Mouse (Mus musculus) stomach, embryonic 16.5 days (tissue): Measurements from ENCODE around the gene Foxe3. TPM values are rescaled to one million over a fixed set of nuclear protein-coding genes. Genes with fewer than 3 reads are reported as not detected.

Source experiments
- ATAC-seq: fragments of 200-750 bp; cut with Nextera tagmentation; 2 replicates; pipeline ENCODE4 v1.8.0; 2017; ENCODE audit warnings: moderate number of reproducible peaks, moderate TSS enrichment; ENCODE audit not compliant: insufficient read depth, low FRiP score
- H3K27ac ChIP-seq: fragments of 300-500 bp; sonication (generic); 2 replicates; pipeline ENCODE4 v1.5.1; 2014; ENCODE audit warnings: low read length
- H3K27me3 ChIP-seq: fragments of 300-500 bp; sonication (generic); 2 replicates; pipeline ENCODE4 v1.6.1; 2014; ENCODE audit warnings: low read length, control low read depth, mixed read lengths; ENCODE audit not compliant: control insufficient read depth, insufficient read depth
- H3K36me3 ChIP-seq: fragments of 300-500 bp; sonication (generic); 2 replicates; pipeline ENCODE4 v1.6.1; 2014; ENCODE audit warnings: low read length; ENCODE audit not compliant: control insufficient read depth, insufficient read depth
- H3K4me1 ChIP-seq: fragments of 300-500 bp; sonication (generic); 2 replicates; pipeline ENCODE4 v1.6.1; 2014; ENCODE audit warnings: low read length, control low read depth, mixed read lengths; ENCODE audit not compliant: control insufficient read depth, insufficient read depth
- H3K4me2 ChIP-seq: fragments of 300-500 bp; sonication (generic); 2 replicates; pipeline ENCODE4 v1.6.1; 2014; ENCODE audit warnings: low read depth, low read length, mixed read lengths
- H3K4me3 ChIP-seq: fragments of 300-500 bp; sonication (generic); replicated peaks from 2 replicates; pipeline ENCODE4 v1.5.1; 2014; ENCODE audit warnings: mild to moderate bottlenecking, low read length
- H3K9ac ChIP-seq: fragments of 300-500 bp; sonication (generic); 2 replicates; pipeline ENCODE4 v1.6.1; 2014; ENCODE audit warnings: low read length
- H3K9me3 ChIP-seq: fragments of 300-500 bp; sonication (generic); replicated peaks from 2 replicates; pipeline ENCODE4 v1.6.1; 2016; ENCODE audit warnings: low read length, control low read depth; ENCODE audit not compliant: control insufficient read depth
- WGBS: fragments of 180-500 bp; shearing (Covaris S2); extraction: QIAGEN DNeasy Blood & Tissue Kit; methylation state at CpG from one replicate; pipeline ENCODE4 v1.1.7; 2014; 5-methylcytosine and 5-hydroxymethylcytosine counted together
- polyA plus RNA-seq: library from polyadenylated mRNA; unstranded; fragments of >200 nt; fragmentation: Nextera tagmentation; extraction: Ambion mirVana; gene quantifications from 2 replicates; pipeline ENCODE4 v1.2.1, GENCODE M21; 2015

The Foxe3 gene
- polyA plus RNA-seq, 1 experiment from 2014 or later: not detected

DNA sequence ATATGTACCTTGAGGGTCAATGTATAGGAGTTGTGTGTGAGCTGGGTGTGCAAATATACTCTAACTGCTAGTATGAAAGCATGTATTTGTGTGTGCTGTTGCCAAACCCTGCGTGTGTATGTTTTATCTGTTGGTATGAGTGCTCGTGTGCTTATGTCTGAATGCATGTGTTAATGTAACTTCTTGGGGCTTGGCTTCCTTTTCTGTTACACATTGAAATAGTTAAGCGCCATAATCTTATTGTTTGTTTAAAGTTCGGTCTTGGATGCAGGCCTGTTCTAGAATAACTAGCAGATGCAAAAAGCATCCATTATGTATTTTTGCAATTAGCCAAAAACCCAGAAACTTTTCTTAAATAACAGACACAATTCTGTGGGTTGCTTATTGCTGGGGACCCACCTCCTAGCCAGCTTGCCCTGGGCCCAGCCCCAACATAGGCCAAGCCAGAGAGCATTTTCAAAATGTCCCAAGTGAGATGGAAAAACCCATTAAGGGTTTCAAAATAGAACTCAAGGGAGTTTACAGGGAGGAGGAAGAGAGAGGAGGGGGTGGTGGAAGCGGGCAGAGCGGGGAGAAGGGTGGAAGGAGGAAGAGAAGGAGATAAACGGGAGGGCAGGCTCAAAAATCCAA, 22.2 kb upstream of the Foxe3 start:
- Histone ChIP-seq H3K36me3 (no peaks in the 10 kb centered on the region), H3K9me3 (no peaks in the 10 kb centered on the region), H3K27me3 (peaks cover 7% of the 10 kb centered on the region), H3K4me3 (no peak overlapping the region), H3K9ac (no peak overlapping the region), H3K4me2 (no peak overlapping the region), H3K27ac (no peak overlapping the region), H3K4me1 (no peaks in the 10 kb centered on the region)
- ATAC-seq: no peak
- WGBS: 53% methylated on average over 7 of the region's 7 CpGs

DNA sequence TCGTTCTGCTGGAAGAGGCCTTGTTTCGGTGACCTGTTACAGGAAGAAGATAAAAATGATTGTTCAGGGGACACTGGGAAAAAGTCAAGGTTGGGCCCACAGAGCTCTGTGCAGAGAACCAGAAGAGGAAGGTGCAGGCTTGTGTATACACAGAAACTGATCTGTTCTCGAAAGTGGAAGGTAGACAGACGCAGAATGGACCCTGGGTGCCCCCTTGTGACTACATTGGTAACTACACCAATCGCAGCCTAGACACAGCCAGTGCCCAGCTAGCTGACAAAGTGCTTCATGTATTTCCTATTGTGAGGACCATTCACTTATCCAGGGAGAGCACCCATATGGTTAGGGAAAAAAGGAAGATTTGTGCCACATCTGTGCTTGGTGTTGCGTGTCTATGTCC, 21.6 kb upstream of the Foxe3 start:
- H3K4me2 ChIP-seq: no peak overlapping the region
- no peaks in the 10 kb centered on the region for H3K9me3 ChIP-seq
- 17% methylated on average over 6 of the region's 6 CpGs for WGBS
- no peak overlapping the region for H3K4me3 ChIP-seq
- no peak overlapping the region for H3K9ac ChIP-seq
- no peaks in the 10 kb centered on the region for H3K36me3 ChIP-seq
- H3K27me3 ChIP-seq: peaks cover 7% of the 10 kb centered on the region
- no peak overlapping the region for H3K27ac ChIP-seq
- no peaks in the 10 kb centered on the region for H3K4me1 ChIP-seq
- ATAC-seq: peak; percentile 70; the same call in 1 of the 2 replicates

DNA sequence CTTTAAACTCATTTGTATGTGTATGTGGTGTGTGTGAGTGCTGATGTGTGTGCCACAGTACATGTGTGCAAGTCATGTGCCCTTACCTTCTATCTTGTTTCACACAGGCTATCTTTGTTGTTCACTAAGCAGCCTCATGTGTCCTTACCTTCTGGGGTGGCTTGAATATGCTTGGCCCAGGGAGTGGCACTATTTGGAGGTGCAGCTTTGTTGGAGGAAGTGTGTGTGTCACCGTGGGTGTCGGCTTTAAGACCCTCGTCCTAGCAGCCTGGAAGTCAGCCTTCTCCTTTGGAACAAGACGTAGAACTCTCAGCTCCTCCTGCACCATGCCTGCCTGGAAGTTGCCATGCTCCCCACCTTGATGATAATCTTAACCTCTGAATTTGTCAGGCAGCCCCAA, 20.6 kb upstream of the Foxe3 start:
- H3K9ac ChIP-seq: no peak overlapping the region
- no peak overlapping the region for H3K27ac ChIP-seq
- no peaks in the 10 kb centered on the region for H3K4me1 ChIP-seq
- H3K4me2 ChIP-seq: no peak overlapping the region
- no peak overlapping the region for H3K4me3 ChIP-seq
- no peak for ATAC-seq
- 79% methylated on average over 4 of the region's 4 CpGs for WGBS
- no peaks in the 10 kb centered on the region for H3K36me3 ChIP-seq
- H3K9me3 ChIP-seq: no peaks in the 10 kb centered on the region
- peaks cover 7% of the 10 kb centered on the region for H3K27me3 ChIP-seq

DNA sequence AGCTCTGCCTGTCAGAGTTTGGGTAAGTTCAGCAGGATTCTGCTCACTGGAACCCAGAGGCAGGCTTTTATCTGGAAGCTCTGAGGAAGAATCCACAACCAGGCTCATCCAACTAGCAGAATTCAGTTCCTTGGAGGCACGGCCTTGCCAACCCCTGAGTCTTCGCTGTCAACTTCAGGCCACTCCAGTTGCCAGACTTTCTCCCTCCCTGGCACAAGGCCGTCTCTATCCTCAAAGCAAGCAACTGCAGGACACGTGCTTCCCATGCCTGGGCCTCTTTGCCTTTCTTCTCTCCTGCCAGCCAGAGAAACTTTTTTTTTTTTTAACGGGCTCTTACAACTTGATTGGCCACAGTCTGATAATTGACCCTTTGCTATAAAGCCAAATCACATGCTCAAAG, 19.2 kb upstream of the Foxe3 start:
- 52% methylated on average over 5 of the region's 5 CpGs for WGBS
- H3K36me3 ChIP-seq: no peaks in the 10 kb centered on the region
- H3K27ac ChIP-seq: no peak overlapping the region
- H3K4me3 ChIP-seq: no peak overlapping the region
- no peaks in the 10 kb centered on the region for H3K9me3 ChIP-seq
- no peak for ATAC-seq
- no peaks in the 10 kb centered on the region for H3K4me1 ChIP-seq
- peaks cover 7% of the 10 kb centered on the region for H3K27me3 ChIP-seq
- no peak overlapping the region for H3K4me2 ChIP-seq
- no peak overlapping the region for H3K9ac ChIP-seq

DNA sequence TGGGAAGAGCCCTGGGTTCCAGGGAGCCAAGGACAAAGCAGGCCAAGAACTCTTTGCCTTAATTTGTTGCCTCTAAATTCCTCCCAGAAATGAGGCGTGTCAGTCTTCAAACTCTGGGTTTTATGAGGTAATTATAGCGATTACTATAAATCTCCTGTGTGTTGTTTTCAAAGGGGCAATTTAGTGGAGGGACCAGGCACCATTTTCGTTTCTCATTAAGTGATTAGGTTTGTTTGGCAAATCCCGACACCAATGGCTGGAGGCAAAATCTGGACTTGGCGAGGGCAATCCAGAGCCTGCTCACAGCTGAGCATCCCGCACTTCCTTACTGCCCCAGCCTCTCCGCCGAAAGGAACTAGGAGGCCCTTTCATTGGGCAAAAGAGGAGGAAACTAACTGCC, 16.8 kb upstream of the Foxe3 start:
- 60% methylated on average over 8 of the region's 8 CpGs for WGBS

DNA sequence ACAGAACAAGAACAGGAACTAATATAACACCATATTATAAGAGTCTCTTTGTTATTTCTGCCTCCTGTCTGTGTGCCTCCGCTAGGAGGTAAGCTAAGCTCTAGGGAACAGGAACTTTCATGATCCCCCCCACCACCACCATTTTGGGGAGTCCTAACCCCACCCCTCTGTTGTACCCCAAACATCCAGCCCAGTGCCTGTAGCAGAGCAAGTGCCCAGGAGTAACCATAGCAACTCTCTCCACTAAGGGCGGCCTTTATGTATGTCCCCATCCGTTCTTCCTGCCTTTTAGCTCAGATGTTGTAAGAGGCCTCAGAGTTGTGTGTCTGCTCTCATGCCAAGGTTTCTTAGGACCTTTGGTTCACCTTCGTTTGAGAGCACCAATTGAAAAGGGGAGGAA, 16.3 kb upstream of the Foxe3 start:
- Histone ChIP-seq H3K4me2 (no peak overlapping the region), H3K4me3 (no peak overlapping the region), H3K9ac (no peak overlapping the region), H3K9me3 (no peaks in the 10 kb centered on the region), H3K36me3 (no peaks in the 10 kb centered on the region), H3K27me3 (peaks cover 11% of the 10 kb centered on the region), H3K27ac (no peak overlapping the region), H3K4me1 (no peaks in the 10 kb centered on the region)
- no peak for ATAC-seq
- 52% methylated on average over 4 of the region's 4 CpGs for WGBS

More for the DNA sequence above, 16.8 kb upstream of the Foxe3 start:
- Histone ChIP-seq H3K4me2 (no peak overlapping the region), H3K36me3 (no peaks in the 10 kb centered on the region), H3K9me3 (no peaks in the 10 kb centered on the region), H3K4me1 (no peaks in the 10 kb centered on the region), H3K9ac (no peak overlapping the region), H3K4me3 (no peak overlapping the region), H3K27ac (no peak overlapping the region), H3K27me3 (peaks cover 11% of the 10 kb centered on the region)
- no peak for ATAC-seq

DNA sequence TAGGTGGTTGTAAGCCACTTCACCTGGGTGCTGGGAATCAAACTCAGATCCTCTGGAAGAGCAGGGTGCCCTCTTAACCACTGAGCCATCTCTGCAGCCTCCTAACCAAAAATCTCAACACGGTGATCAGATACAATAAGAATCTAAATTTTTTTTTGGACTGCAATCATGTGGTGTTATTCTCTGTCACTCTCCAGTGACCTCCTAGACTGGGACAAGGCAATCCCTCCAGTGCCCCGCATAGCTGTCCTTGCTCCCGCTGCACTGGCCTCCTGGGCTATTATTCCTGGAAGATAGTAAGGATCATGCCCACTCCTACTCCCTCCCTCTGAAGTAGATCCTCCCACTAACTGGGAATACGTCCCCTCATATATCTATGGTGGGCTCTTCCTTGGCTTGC, 15.5 kb upstream of the Foxe3 start:
- Histone ChIP-seq H3K27me3 (peaks cover 9% of the 10 kb centered on the region), H3K4me3 (no peak overlapping the region), H3K9ac (no peak overlapping the region), H3K9me3 (no peaks in the 10 kb centered on the region), H3K36me3 (no peaks in the 10 kb centered on the region), H3K4me1 (no peaks in the 10 kb centered on the region), H3K4me2 (no peak overlapping the region), H3K27ac (no peak overlapping the region)
- 80% methylated on average over 4 of the region's 4 CpGs for WGBS
- no peak for ATAC-seq

DNA sequence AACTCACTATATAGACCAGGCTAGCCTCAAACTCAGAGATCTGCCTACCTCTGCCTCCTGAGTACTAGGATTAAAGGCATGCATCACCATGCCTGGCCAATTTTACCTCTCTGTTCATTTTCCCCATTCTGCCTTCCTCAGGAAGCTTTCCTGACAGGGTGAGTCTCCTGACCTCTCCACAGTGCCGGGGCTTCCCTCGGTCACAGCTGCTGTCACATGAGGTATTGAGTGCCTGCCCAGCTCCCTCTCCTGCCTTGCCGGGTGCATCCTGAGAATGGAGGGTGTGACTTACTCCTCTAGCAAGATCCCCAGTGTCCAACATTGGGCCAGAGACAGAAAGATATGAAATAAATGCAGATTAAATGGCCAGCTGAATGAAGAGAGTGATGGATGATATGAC, 12.4 kb upstream of the Foxe3 start:
- WGBS: 48% methylated on average over 3 of the region's 3 CpGs
- H3K9me3 ChIP-seq: no peaks in the 10 kb centered on the region
- no peak overlapping the region for H3K4me2 ChIP-seq
- H3K4me1 ChIP-seq: no peaks in the 10 kb centered on the region
- H3K9ac ChIP-seq: no peak overlapping the region
- peaks cover 4% of the 10 kb centered on the region; the same call in 1 of the 2 replicates for H3K27me3 ChIP-seq
- no peak overlapping the region for H3K27ac ChIP-seq
- no peak overlapping the region for H3K4me3 ChIP-seq
- no peak for ATAC-seq
- H3K36me3 ChIP-seq: no peaks in the 10 kb centered on the region

DNA sequence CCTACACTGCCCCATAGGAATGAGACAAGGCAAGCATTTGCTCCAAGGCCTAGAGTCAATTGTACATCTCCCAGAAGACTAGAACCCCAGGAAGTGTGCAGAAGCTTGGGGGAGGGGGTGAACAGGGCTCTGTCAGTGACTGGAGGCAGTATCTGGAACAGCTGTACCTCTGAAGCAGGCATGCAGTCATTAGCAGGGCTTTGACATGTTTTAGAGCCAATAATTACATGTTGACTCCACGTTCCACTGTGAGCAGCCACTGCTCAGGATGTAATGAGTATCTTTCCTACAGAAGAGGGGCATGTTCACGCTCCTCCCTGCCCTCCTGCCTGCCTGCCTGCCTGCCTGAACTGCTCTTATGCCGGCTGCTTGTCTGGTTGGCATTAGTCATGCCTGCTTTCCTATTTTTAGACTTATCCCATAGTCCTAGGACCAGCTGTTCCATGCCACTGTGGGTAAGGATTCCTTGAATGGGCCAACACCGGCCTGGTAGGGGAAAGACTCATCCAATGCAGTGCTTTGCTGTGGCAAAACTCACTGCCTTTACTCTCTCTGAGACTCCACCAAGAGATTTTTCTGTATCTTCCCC, 11.7 kb upstream of the Foxe3 start:
- H3K9ac ChIP-seq: no peak overlapping the region
- no peak overlapping the region for H3K4me3 ChIP-seq
- no peak for ATAC-seq
- 65% methylated on average over 4 of the region's 4 CpGs for WGBS
- no peak overlapping the region for H3K4me2 ChIP-seq
- no peaks in the 10 kb centered on the region for H3K4me1 ChIP-seq
- peaks cover 4% of the 10 kb centered on the region; the same call in 1 of the 2 replicates for H3K27me3 ChIP-seq
- H3K9me3 ChIP-seq: no peaks in the 10 kb centered on the region
- no peak overlapping the region for H3K27ac ChIP-seq
- no peaks in the 10 kb centered on the region for H3K36me3 ChIP-seq
